Mouse (Mus musculus) CH12.LX (cell line): ENCODE data around the gene Olfr1330. TPM values are rescaled to one million over a fixed set of nuclear protein-coding genes. Genes with fewer than 3 reads are reported as not detected.

ENCODE experiments used
- DNase-seq: peaks from one replicate; pipeline ENCODE4 v3.0.0-alpha.2; 2013; ENCODE audit errors: extremely low read depth
- H3K27ac ChIP-seq: 2 replicates; pipeline ENCODE4 v1.5.1; 2012; ENCODE audit warnings: low read depth, mild to moderate bottlenecking, control low read depth, moderate library complexity; ENCODE audit not compliant: insufficient read depth
- H3K27me3 ChIP-seq: replicated peaks from 2 replicates; pipeline ENCODE3; 2012; ENCODE audit warnings: inconsistent platforms
- H3K36me3 ChIP-seq, 2 experiments: replicated peaks in 1 of 2; 2 replicates each; pipeline versions ENCODE3 to v1.6.1; 2012; ENCODE audit warnings: inconsistent platforms in 1 of 2, low read length in 1 of 2, mild to moderate bottlenecking in 1 of 2, mixed read lengths in 1 of 2, moderate library complexity in 1 of 2; ENCODE audit not compliant: control insufficient read depth in 1 of 2, insufficient read depth in 1 of 2
- H3K4me1 ChIP-seq, 2 experiments: 2 replicates each; pipeline ENCODE4 v1.6.1; 2012; ENCODE audit warnings: inconsistent platforms in 1 of 2, moderate library complexity in 1 of 2; ENCODE audit not compliant: insufficient read depth in 2 of 2, control insufficient read depth in 1 of 2
- H3K4me2 ChIP-seq: 2 replicates; pipeline ENCODE4 v1.6.1; 2012; ENCODE audit warnings: low read depth, mild to moderate bottlenecking, control low read depth; ENCODE audit not compliant: poor library complexity, insufficient read depth, severe bottlenecking
- H3K4me3 ChIP-seq, 3 experiments: fragments of 150-350 bp in 1 of 3; sonication (generic) in 1 of 3; replicated peaks in 1 of 3; 2 replicates each; pipeline versions ENCODE3 to v1.5.1; 2011 to 2012; ENCODE audit warnings: low read depth in 2 of 3, low read length in 2 of 3, mild to moderate bottlenecking in 2 of 3, moderate library complexity in 2 of 3, control low read depth in 1 of 3, improper control_type of control experiment in 1 of 3, inconsistent platforms in 1 of 3, mixed read lengths in 1 of 3; ENCODE audit not compliant: poor library complexity in 1 of 3
- H3K79me2 ChIP-seq: replicated peaks from 2 replicates; pipeline ENCODE4 v1.6.1; 2012; ENCODE audit warnings: mild to moderate bottlenecking, moderate library complexity; ENCODE audit not compliant: control insufficient read depth, poor library complexity, insufficient read depth, severe bottlenecking; ENCODE audit errors: extremely low read depth
- H3K9ac ChIP-seq: 2 replicates; pipeline ENCODE4 v1.6.1; 2012; ENCODE audit warnings: low read depth, mild to moderate bottlenecking, control low read depth, moderate library complexity; ENCODE audit not compliant: insufficient read depth
- H3K9me3 ChIP-seq: replicated peaks from 2 replicates; pipeline ENCODE3; 2012; ENCODE audit warnings: low read length, inconsistent platforms, mixed read lengths
- BHLHE40 ChIP-seq: IDR thresholded peaks from 2 replicates; pipeline ENCODE4 v1.6.1; 2011; ENCODE audit warnings: mild to moderate bottlenecking, low read depth, low read length, improper control_type of control experiment
- CHD2 ChIP-seq: IDR thresholded peaks from 2 replicates; pipeline ENCODE4 v1.6.1; 2011; ENCODE audit warnings: low read length, improper control_type of control experiment
- CTCF ChIP-seq, 2 experiments: IDR thresholded peaks in 1 of 2; conservative IDR thresholded peaks in 1 of 2; 2 replicates each; pipeline ENCODE4 v1.5.1; 2011 to 2012; ENCODE audit warnings: low read depth in 2 of 2, low read length in 2 of 2, improper control_type of control experiment in 1 of 2, inconsistent platforms in 1 of 2, mild to moderate bottlenecking in 1 of 2, moderate library complexity in 1 of 2
- E2F4 ChIP-seq: IDR thresholded peaks from 2 replicates; pipeline ENCODE4 v1.6.1; 2011; ENCODE audit warnings: low read depth, low read length, improper control_type of control experiment; ENCODE audit not compliant: insufficient replicate concordance
- ELF1 ChIP-seq: IDR thresholded peaks from 2 replicates; pipeline ENCODE4 v1.6.1; 2014; ENCODE audit warnings: low read depth, mild to moderate bottlenecking, inconsistent platforms, low read length, improper control_type of control experiment
- ETS1 ChIP-seq: conservative IDR thresholded peaks from 2 replicates; pipeline ENCODE4 v1.6.1; 2012; ENCODE audit warnings: low read depth, mild to moderate bottlenecking, inconsistent platforms, low read length, improper control_type of control experiment, moderate library complexity
- GABPA ChIP-seq: IDR thresholded peaks from 2 replicates; pipeline ENCODE4 v1.6.1; 2012; ENCODE audit warnings: low read depth, low read length, improper control_type of control experiment, inconsistent platforms; ENCODE audit not compliant: insufficient replicate concordance
- HCFC1 ChIP-seq: IDR thresholded peaks from 2 replicates; pipeline ENCODE4 v1.6.1; 2012; ENCODE audit warnings: low read depth, mild to moderate bottlenecking, inconsistent platforms, low read length, improper control_type of control experiment
- IRF4 ChIP-seq: IDR thresholded peaks from 2 replicates; pipeline ENCODE4 v1.6.1; 2014; ENCODE audit warnings: low read depth, mild to moderate bottlenecking, inconsistent platforms, low read length, improper control_type of control experiment
- KAT2A ChIP-seq: IDR thresholded peaks from 2 replicates; pipeline ENCODE4 v1.6.1; 2012; ENCODE audit warnings: low read length, improper control_type of control experiment, inconsistent platforms; ENCODE audit not compliant: insufficient replicate concordance
- MAFK ChIP-seq: IDR thresholded peaks from 2 replicates; pipeline ENCODE4 v1.6.1; 2011; ENCODE audit warnings: low read length, improper control_type of control experiment; ENCODE audit not compliant: insufficient replicate concordance
- MEF2A ChIP-seq: IDR thresholded peaks from 2 replicates; pipeline ENCODE4 v1.6.1; 2014; ENCODE audit warnings: low read depth, mild to moderate bottlenecking, inconsistent platforms, low read length, improper control_type of control experiment, borderline replicate concordance
- MXI1 ChIP-seq: IDR thresholded peaks from 2 replicates; pipeline ENCODE4 v1.6.1; 2011; ENCODE audit warnings: mild to moderate bottlenecking, low read depth, low read length, improper control_type of control experiment
- NELFE ChIP-seq: IDR thresholded peaks from 2 replicates; pipeline ENCODE4 v1.6.1; 2011; ENCODE audit warnings: low read depth, low read length, improper control_type of control experiment
- PAX5 ChIP-seq: IDR thresholded peaks from 2 replicates; pipeline ENCODE4 v1.6.1; 2012; ENCODE audit warnings: low read length, inconsistent platforms, mixed read lengths
- POLR2A ChIP-seq: IDR thresholded peaks from 2 replicates; pipeline ENCODE4 v1.6.1; 2011; ENCODE audit warnings: low read depth, mild to moderate bottlenecking, improper control_type of control experiment, low read length
- RCOR1 ChIP-seq: conservative IDR thresholded peaks from 2 replicates; pipeline ENCODE4 v1.6.1; 2012; ENCODE audit warnings: low read depth, mild to moderate bottlenecking, inconsistent platforms, low read length, improper control_type of control experiment
- SIN3A ChIP-seq: IDR thresholded peaks from 2 replicates; pipeline ENCODE4 v1.6.1; 2012; ENCODE audit warnings: low read length, improper control_type of control experiment, inconsistent platforms
- SMC3 ChIP-seq: IDR thresholded peaks from 2 replicates; pipeline ENCODE4 v1.6.1; 2011; ENCODE audit warnings: low read depth, low read length, improper control_type of control experiment
- TBP ChIP-seq: conservative IDR thresholded peaks from 2 replicates; pipeline ENCODE4 v1.6.1; 2011; ENCODE audit warnings: low read depth, low read length, improper control_type of control experiment
- TCF12 ChIP-seq: IDR thresholded peaks from 2 replicates; pipeline ENCODE4 v1.6.1; 2014; ENCODE audit warnings: low read depth, mild to moderate bottlenecking, inconsistent platforms, low read length, improper control_type of control experiment
- UBTF ChIP-seq: IDR thresholded peaks from 2 replicates; pipeline ENCODE4 v1.6.1; 2012; ENCODE audit warnings: low read depth, mild to moderate bottlenecking, inconsistent platforms, low read length, improper control_type of control experiment, moderate library complexity
- USF1 ChIP-seq: IDR thresholded peaks from 2 replicates; pipeline ENCODE4 v1.6.1; 2014; ENCODE audit warnings: low read depth, mild to moderate bottlenecking, inconsistent platforms, low read length, improper control_type of control experiment
- ZKSCAN1 ChIP-seq: IDR thresholded peaks from 2 replicates; pipeline ENCODE4 v1.6.1; 2012; ENCODE audit warnings: low read depth, inconsistent platforms, low read length, improper control_type of control experiment, borderline replicate concordance
- ZNF384 ChIP-seq: IDR thresholded peaks from 2 replicates; pipeline ENCODE4 v1.6.1; 2012; ENCODE audit warnings: low read depth, low read length, improper control_type of control experiment, inconsistent platforms
- dilution Hi-C: fragments of 300-500 bp; cut with MboI; formaldehyde crosslinking; loops from 2 replicates; pipeline ENCODE4 v1.14.3; 2020; ENCODE audit warnings: low sequenced_read_pairs; ENCODE audit not compliant: extremely low pct_unique_long_range_greater_than_20kb, extremely low pct_ligation_motif_present
- in situ Hi-C: fragments of 300-500 bp; cut with MboI; formaldehyde crosslinking; loops from 3 replicates; pipeline ENCODE4 v1.14.3; 2019; ENCODE audit warnings: low sequenced_read_pairs, low pct_ligation_motif_present, low pct_unique_long_range_greater_than_20kb, mixed read lengths
- polyA plus RNA-seq: library from polyadenylated mRNA; unstranded; fragments of >175 nt; gene quantifications from 2 replicates; pipeline ENCODE4 v1.2.1, GENCODE M21; 2012; ENCODE audit warnings: low read depth; ENCODE audit not compliant: insufficient read length
- total RNA-seq, 2 experiments: library from RNA; depleted of rRNA; stranded (reverse); fragments of 300-350 nt in 1 of 2; fragments of >200 nt in 1 of 2; gene quantifications; 2 replicates each; pipeline ENCODE4 v1.2.3; 2012 to 2014

Olfr1330 gene
- total RNA-seq (2012; rRNA removed) (0.47 and 0.50 TPM in 2 replicates), total RNA-seq (2014; rRNA removed) (not detected in 2 replicates), polyA plus RNA-seq (2.5 and 3.0 TPM in 2 replicates)

- H3K4me1 ChIP-seq = 0 out of 4 replicates have a peak, but pooled peaks cover 0 to 2% of the 10 kb centered on the region in 2 experiments
- H3K9me3 ChIP-seq = no peaks in the 10 kb centered on the region
- no peak for DNase-seq
- no peaks in the 10 kb centered on the region for H3K79me2 ChIP-seq
- H3K4me3 ChIP-seq = no peak within 1 kb of the TSS
- no peak within 1 kb of the TSS for H3K9ac ChIP-seq
- no peak within 1 kb of the TSS for H3K4me2 ChIP-seq
- H3K36me3 ChIP-seq = peaks cover 3 to 14% of the 10 kb centered on the region in 2 experiments
- dilution Hi-C loops (no loop called here), in situ Hi-C loops (no loop called here)
- H3K27me3 ChIP-seq = no peaks in the 10 kb centered on the region
- TF ChIP-seq KAT2A = no peak
- no peak for TF ChIP-seq CTCF (conservative IDR thresholded peaks at IDR 0.05 in 1 of 2, IDR thresholded peaks at IDR 0.05 in 1 of 2; ENCODE audit: low read depth in 2 of 2, low read length in 2 of 2)
- TF ChIP-seq PAX5 = no peak
- TF ChIP-seq USF1 = no peak
- TF ChIP-seq CHD2 = no peak
- TF ChIP-seq, all 38 proteins: peak for 0
- no peak within 1 kb of the TSS for H3K27ac ChIP-seq
These were observed at the start of gene Olfr1330 for GRCm38 (mm10) chr4:118888297-118888696. Olfr1330 (plus strand) TSS chr4:118888597.

DNA sequence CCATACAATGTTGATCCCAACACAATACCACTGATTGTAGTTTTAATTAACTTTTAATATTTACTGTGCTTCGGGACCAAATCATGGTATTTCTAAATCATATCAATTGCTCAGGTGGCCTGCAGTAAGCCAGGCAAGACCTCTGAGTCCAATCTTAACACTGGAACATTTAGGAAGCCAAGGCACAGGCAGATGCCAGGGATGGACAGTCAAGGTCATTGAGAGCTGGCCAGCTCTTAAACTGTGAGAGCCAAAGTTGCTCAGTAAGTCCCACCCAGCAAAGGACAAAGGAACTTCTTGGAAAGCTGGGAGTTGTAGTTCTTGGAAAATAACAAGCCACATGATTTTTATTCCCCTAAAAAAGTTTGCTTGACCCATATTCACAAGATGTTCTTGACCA is 26.6 kb upstream of the Olfr1330 start:
- TF ChIP-seq POLR2A (no peak), CTCF (conservative IDR thresholded peaks at IDR 0.05 in 1 of 2, IDR thresholded peaks at IDR 0.05 in 1 of 2; ENCODE audit: low read depth in 2 of 2, low read length in 2 of 2) (no peak), SMC3 (no peak), GABPA (no peak), KAT2A (no peak), NELFE (no peak), MAFK (no peak), BHLHE40 (no peak), TCF12 (no peak), IRF4 (no peak), TBP (no peak)
- H3K27me3 ChIP-seq = no peaks in the 10 kb centered on the region
- DNase-seq = no peak
- H3K36me3 ChIP-seq = no peaks in the 10 kb centered on the region
- H3K9me3 ChIP-seq = no peaks in the 10 kb centered on the region
- in situ Hi-C loops = loop anchor here (5.0 kb wide), 2 partner anchors 46 to 64 kb away; no protein-coding TSS in a partner anchor
- dilution Hi-C loops = no loop called here
- no peak overlapping the region for H3K27ac ChIP-seq
- H3K79me2 ChIP-seq = no peaks in the 10 kb centered on the region
- H3K4me2 ChIP-seq = no peak overlapping the region
- H3K4me3 ChIP-seq = no peak overlapping the region
- no peak overlapping the region for H3K9ac ChIP-seq
- H3K4me1 ChIP-seq = no peaks in the 10 kb centered on the region

DNA sequence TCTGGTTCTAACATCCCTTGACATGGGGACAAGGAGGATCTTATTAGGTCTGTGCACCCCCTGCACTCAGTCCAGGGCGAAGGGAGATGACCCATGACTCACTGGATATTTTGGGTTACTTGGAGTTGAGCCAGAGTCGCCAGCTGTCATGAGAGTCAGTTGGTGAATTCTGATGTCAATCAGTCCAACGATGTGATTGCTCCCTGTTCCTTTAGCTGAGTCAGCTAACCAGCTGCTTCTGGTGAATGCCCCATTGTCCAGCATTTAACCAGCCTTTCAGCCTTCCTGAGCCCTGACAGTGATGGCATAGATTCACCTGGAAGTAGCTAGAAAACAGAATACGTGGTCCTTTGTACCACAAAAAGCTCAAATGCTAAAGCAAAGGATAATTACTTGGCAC is 25.7 kb upstream of the Olfr1330 start:
- H3K36me3 ChIP-seq = no peaks in the 10 kb centered on the region
- H3K9me3 ChIP-seq = no peaks in the 10 kb centered on the region
- no peak overlapping the region for H3K4me3 ChIP-seq
- H3K4me2 ChIP-seq = no peak overlapping the region
- in situ Hi-C loops = loop anchor here (5.0 kb wide), 2 partner anchors 45 to 65 kb away; no protein-coding TSS in a partner anchor
- H3K9ac ChIP-seq = no peak overlapping the region
- no peak for DNase-seq
- dilution Hi-C loops = no loop called here
- no peak for TF ChIP-seq PAX5
- TF ChIP-seq USF1 = no peak
- TF ChIP-seq UBTF = no peak
- TF ChIP-seq SIN3A = no peak
- TF ChIP-seq CHD2 = no peak
- no peak for TF ChIP-seq MAFK
- no peak for TF ChIP-seq ZKSCAN1
- no peak for TF ChIP-seq HCFC1
- TF ChIP-seq MXI1 = no peak
- TF ChIP-seq GABPA = no peak
- TF ChIP-seq ETS1 = no peak
- TF ChIP-seq KAT2A = no peak
- TF ChIP-seq MEF2A = no peak
- no peak for TF ChIP-seq ZNF384
- no peak for TF ChIP-seq RCOR1
- TF ChIP-seq E2F4 = no peak
- TF ChIP-seq ELF1 = no peak
- H3K79me2 ChIP-seq = no peaks in the 10 kb centered on the region
- H3K27ac ChIP-seq = no peak overlapping the region
- no peaks in the 10 kb centered on the region for H3K4me1 ChIP-seq
- no peaks in the 10 kb centered on the region for H3K27me3 ChIP-seq
